Mouse (Mus musculus): ENCODE data around the gene Eya2.

DNA sequence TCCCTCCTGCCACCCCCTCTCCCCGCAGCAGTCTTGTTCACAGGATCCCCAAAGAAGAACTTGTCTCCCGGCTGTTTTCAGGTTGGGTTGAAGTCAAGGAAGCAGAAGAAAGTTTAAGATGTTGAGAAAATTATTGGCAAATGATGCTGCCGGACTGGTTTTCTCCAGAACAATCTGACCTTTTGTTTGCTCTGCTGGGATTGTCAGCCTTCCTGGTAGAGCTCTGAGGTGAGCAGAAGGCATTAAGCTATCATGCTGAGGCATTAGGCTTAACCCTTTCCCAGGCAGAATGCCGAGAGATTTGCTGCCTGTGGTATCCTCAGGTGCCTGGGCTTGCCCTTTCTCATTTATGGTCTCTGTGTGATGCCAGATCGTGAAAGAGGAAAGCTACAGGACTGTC, 70.3 kb downstream of the Eya2 start:
- TF ChIP-seq CTCF (IDR thresholded peaks at IDR 0.05; ENCODE audit: extremely low read depth, insufficient read depth, insufficient read length, insufficient replicate concordance) (no peak), POLR2A (IDR thresholded peaks at IDR 0.05; ENCODE audit: low read depth, low read length) (no peak)
